Mouse (Mus musculus) heart, postnatal 0 days (tissue): ENCODE data around the gene Tcea3.

Experiments
- CTCF ChIP-seq: IDR thresholded peaks from 2 replicates; pipeline ENCODE4 v1.5.1; 2016; ENCODE audit warnings: antibody characterized with exemption, control low read depth, low read depth
- EP300 ChIP-seq: IDR thresholded peaks from 2 replicates; pipeline ENCODE4 v1.6.1; 2016; ENCODE audit warnings: antibody characterized with exemption, low read depth

DNA sequence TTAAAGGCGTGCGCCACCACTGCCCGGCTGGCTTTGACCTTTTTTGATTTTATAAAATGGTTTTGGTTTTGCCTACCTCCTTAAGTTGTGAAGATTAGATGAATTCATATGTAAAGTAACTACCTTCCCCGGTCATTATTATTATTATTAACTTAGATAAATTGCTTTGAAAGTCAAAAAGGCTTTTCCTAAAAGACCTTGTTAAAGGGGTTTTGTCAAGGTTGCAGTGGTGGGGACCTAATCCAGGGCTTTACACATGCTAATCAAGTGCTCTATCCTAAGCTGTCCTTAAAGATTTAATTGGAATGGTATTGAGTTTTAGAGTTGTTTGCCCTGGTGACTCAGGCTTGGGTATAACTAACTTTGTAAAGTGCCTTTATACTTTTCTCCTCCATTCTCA lies 70.1 kb downstream of the Tcea3 start:
- TF ChIP-seq CTCF (no peak), EP300 (no peak)
